Mouse (Mus musculus): Measurements from ENCODE around the gene Olfr1367.

Olfr1367 gene

GRCm38 (mm10) chr13:21346610-21347009, at the start of gene Olfr1367:
Olfr1367 (plus strand) TSS chr13:21346910.
- DNase-seq (ENCODE audit: low read depth, low spot score) = no peak

- no peak for DNase-seq (ENCODE audit: low read depth, low spot score)
Measured at GRCm38 (mm10) chr13:21298557-21298956, 48.2 kb upstream of the Olfr1367 start.

- DNase-seq (ENCODE audit: low read depth, low spot score) = no peak
Measured at GRCm38 (mm10) chr13:21304483-21305066, 42.1 kb upstream of the Olfr1367 start.

GRCm38 (mm10) chr13:21309788-21310187, 36.9 kb upstream of the Olfr1367 start:
- no peak for DNase-seq (ENCODE audit: low read depth, low spot score)

GRCm38 (mm10) chr13:21311926-21312325, 34.8 kb upstream of the Olfr1367 start, which contains the start of gene Gpx6:
Gpx6 (plus strand) TSS chr13:21312125.
- no peak for DNase-seq (ENCODE audit: low read depth, low spot score)

GRCm38 (mm10) chr13:21312854-21313253, 33.9 kb upstream of the Olfr1367 start:
- no peak for DNase-seq (ENCODE audit: low read depth, low spot score)

DNA sequence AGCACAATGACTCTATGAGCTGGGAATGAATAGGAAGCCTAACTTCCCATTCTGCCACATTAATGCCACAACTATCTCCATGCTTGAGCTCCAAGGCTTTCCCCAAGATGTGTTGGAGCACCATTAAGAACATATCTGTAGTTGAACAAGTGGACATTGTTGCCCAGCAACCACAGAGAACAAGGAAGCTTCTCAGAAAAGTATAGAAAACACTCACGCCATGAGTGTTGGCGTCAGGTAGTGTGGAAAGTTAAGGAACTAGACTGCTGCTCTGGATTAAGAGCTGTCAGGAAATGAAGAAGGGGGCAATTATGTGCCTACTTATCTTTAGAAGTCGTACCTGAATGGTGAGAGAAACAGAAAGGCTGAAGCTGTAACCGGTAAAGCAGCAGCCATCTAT, 32.8 kb upstream of the Olfr1367 start:
- DNase-seq (ENCODE audit: low read depth, low spot score) = no peak

- no peak for DNase-seq (ENCODE audit: low read depth, low spot score)
Measured at GRCm38 (mm10) chr13:21320262-21320661, 26.4 kb upstream of the Olfr1367 start.

DNA sequence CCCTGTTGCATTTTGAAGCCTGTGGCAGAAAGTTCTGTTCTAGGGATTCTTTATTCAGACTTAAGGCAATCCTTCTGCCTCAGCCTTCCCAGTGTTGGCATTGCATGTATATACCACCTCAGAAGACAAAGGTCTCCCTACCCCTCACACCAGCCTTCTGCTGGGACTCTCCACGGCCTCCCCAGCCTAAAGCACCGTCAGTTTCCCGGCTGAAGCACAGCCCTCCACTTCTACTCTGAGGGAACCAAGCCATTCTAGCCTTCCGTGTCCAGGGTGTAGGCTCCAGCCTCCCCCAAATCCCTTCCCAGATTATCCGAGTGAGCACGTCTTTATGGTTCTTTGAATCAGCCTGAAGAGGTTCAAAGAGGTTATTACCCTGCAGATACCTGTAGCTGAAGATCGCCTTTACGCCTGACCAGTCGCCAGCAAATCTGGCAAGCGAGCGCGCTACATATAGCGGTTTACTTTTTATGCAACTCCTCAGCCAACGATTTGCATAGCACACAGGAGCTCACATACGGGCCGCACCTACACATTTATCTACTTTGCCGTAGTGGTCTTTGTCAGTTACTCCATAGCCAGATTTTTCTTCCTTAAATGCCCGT, 24.7 kb upstream of the Olfr1367 start:
- DNase-seq (ENCODE audit: low read depth, low spot score) = no peak

DNA sequence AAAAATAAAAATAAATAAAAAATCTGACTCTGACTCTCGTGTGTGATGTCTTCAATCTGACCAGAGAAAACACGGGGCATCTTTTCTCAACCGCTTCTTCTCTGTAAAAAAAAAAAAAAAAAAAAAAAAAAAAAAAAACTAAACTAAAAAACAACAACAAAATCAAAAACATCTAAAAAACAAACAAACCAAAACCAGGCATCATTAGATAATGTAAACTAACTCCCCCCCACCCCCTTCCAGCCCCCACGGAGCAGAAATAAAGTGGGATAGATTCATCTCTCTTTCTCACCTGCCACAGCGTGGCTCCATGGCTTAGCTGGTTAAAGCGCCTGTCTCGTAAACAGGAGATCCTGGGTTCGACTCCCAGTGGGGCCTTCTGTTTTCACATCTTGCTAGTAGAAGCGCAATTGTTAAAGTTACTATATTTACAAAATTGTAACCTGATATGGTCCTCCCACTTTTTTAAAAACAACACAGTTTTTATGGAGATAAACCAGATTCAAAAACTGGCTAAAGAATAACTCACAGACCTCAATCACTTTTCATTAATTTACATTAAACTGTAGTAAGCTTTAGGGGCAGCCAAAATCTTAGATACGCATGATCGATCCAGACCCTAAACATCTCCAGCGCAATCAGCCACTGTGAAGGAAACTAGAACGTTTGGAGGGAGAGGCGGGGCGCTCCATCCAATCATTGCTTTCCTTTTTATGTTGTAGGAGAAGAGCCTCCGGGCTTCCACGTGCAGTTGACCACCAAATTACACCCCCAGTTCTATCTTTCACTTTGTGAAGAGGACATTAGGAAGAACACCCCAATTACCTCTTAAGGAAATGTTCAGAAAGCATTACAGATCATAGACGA, 24.0 kb upstream of the Olfr1367 start:
- DNase-seq (ENCODE audit: low read depth, low spot score) = no peak

- DNase-seq (ENCODE audit: low read depth, low spot score) = no peak
Measured at GRCm38 (mm10) chr13:21323405-21323804, 23.3 kb upstream of the Olfr1367 start.

GRCm38 (mm10) chr13:21326191-21326590, 20.5 kb upstream of the Olfr1367 start:
- DNase-seq (ENCODE audit: low read depth, low spot score) = no peak

DNA sequence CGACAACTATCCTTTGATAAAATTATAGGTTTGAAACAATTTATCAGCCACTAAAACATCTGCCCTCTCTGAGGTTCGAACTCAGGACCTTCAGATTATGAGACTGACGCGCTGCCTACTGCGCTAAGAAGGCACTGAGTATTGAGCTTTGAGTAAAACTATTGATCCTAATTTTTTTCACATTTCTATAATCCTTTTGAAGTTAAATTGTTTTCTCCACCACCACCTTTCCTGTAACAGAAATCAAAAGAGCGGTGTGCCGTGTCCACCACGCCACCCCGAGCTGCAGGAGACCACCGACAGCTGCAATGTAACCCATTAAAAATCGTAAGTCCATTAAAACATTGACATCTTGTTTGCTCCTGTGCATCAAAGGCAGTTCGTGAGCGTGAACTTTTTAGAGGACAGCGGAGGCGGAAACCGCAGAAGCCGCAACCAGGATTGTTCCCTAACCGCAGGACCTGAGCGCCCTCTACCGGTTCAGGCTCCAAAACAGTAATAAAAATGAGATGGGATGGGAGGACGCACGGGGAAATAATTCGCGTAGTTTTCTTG, 20.0 kb upstream of the Olfr1367 start:
- peak; percentile 25 for DNase-seq (ENCODE audit: low read depth, low spot score)

DNA sequence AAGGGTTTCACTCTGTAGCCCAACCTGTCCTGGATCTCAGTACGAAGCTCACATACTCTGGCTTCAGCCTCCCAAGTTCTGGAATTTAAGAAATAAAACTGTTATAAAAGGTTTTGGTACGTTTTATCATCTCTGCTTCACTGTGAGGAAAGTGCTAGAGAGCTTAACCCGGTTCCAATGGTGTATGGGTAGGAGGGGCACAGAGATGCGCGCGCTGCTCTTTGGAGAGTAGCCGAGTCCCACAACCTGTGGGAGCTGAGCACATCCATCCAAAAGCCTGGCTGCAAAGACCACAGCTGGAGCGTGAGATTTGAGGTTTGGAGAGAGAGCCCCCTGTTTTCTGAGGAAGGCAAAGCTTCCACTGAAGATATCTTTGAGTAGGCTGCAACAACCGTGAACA, 19.3 kb upstream of the Olfr1367 start:
- DNase-seq (ENCODE audit: low read depth, low spot score) = no peak

DNA sequence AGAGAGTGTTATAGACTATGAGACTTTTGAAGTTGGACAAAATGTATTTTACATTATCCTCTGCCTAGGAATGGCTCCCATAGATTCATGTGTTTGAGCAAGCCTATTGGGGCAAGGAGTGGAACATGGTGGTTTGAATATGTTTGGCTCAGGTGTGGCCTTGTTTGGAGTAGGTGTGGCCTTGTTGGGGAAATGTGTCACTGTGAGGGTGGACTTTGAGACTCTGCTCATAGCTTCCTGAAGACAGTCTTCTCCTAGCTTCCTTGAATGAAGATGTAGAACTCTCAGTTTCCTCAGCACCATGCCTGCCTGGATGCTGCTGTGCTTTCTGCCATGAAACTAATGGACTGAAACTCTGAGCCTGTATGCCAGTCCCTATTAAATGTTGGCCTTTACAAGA, 3.9 kb downstream of the Olfr1367 start:
- DNase-seq (ENCODE audit: low read depth, low spot score) = no peak

GRCm38 (mm10) chr13:21362621-21363248, 16.0 kb downstream of the Olfr1367 start, which contains the start of gene Zscan12:
Zscan12 (plus strand) TSS chr13:21362820.
- DNase-seq (ENCODE audit: low read depth, low spot score) = peak; percentile 92

DNA sequence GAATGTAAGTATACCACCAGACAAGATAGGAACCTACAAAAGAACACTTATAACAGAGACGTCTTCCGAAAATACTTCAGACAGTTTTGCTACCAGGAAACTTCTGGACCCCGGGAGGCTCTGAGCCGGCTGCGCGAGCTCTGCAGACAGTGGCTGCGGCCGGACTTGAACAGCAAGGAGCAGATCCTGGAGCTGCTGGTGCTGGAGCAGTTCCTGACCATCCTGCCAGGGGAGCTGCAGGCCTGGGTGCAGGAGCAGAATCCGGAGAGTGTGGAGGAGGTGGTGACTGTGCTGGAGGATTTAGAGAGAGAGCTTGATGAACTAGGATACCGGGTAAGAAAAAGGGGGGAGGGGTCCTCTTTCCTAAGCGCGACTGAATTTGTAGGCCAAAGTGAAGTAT, 17.0 kb downstream of the Olfr1367 start:
- DNase-seq (ENCODE audit: low read depth, low spot score) = no peak

DNA sequence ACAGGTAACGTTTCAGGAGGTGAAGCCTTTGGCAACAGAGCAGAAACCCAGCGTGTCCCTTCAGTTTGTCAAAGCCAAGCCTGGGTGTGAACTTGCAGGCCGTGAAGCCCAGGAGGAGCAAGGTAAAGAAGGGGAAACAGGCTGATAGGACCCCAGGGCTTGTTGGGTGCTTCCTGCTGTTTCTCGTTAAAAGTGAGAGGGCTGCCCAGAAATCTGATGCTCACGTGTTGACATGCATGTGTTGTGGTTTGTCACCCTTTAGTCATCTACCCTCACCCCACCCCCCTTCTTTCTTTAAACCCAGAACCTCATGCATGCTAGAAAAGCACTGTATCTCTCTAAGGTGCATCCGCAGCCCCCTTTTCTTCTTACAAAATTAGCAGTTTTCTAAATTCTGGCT, 19.9 kb downstream of the Olfr1367 start:
- no peak for DNase-seq (ENCODE audit: low read depth, low spot score)

DNA sequence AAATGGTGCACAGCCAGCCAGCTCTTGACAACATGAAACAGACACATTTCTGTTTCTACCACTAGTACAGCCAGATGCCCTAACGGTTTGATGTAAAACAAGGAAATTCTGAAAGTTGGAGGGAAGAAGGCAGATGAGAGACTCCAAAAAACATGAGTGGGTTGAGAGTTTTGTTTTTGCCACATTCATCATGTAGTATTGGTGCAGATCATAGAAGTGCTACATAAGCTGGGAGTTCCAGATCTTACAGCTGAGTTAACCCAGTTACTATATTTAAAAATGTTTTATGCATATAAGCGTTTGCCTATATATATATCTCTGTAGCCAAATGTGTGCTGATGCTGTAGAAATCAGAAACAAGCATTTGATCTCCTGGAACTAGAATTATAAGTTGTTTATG, 26.0 kb downstream of the Olfr1367 start:
- no peak for DNase-seq (ENCODE audit: low read depth, low spot score)

DNA sequence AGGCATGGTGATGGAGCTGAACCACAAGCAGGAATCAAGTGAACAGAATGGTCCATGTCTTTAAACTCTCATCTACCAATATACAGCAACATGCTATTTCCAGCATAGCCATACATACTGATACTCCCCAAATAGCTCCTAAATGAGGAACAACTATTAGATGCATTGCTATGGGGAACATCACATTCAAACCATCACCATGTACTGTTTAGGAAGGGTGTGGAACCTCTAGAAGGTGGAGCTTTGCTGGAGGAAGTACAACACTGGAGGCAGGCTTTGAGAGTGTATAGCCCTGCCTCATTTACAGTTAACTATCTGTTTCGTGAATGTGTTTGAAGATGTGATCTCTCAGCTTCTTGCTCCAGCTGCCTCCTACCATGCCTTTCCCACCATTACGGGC, 31.1 kb downstream of the Olfr1367 start:
- no peak for DNase-seq (ENCODE audit: low read depth, low spot score)

GRCm38 (mm10) chr13:21395211-21395610, 48.5 kb downstream of the Olfr1367 start:
- DNase-seq (ENCODE audit: low read depth, low spot score) = no peak

DNA sequence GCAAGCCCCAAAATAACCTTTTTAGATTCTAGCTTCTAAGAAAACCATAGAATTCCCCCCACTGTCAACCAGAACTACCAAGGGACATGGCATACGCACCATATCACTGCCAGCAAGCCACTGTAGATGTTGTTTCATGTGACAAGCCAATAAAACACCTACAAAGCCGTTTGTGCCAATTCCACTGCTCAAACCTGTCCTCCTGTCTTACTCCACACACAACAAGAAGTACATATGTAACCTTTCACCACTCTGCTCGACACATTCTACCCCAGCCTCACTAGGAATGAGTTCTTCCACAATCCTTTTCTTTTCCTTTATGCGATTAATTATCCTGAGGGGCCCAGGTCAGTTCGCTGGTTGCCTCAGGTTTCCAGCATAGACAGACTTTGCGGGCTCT, 48.9 kb downstream of the Olfr1367 start:
- no peak for DNase-seq (ENCODE audit: low read depth, low spot score)
